Mouse (Mus musculus) olfactory bulb, adult 2 months (tissue): Measurements from ENCODE around the gene Fam167b.
A peak's percentile ranks its signal among the peaks of the same experiment; 100 is the strongest.

Experiments
- CTCF ChIP-seq: fragments of 200-500 bp; IDR thresholded peaks from 2 replicates; pipeline ENCODE4 v1.5.1; 2012; ENCODE audit warnings: low read depth, mild to moderate bottlenecking, low read length, moderate library complexity; ENCODE audit not compliant: insufficient read depth
- POLR2A ChIP-seq: fragments of 200-500 bp; IDR thresholded peaks from 2 replicates; pipeline ENCODE4 v1.6.1; 2012; ENCODE audit warnings: mild to moderate bottlenecking, low read depth, low read length, moderate library complexity; ENCODE audit not compliant: insufficient read depth

- TF ChIP-seq POLR2A (no peak), CTCF (peak; percentile 43; the same call in 1 of the 2 replicates)
Observed at GRCm38 (mm10) chr4:129576863-129577491, 1.4 kb downstream of the Fam167b start.
